Mouse (Mus musculus): ENCODE results near the gene Gm17334. TPM values are rescaled to one million over a fixed set of nuclear protein-coding genes. Genes with fewer than 3 reads are reported as not detected.
"Not testable (repeated sequence)": the region's sequence is repeated elsewhere in the genome, so short reads cannot be mapped to it uniquely, and the experiment has no call there.

The Gm17334 gene
- total RNA-seq, 2 experiments from 2014 or later: not detected

DNA sequence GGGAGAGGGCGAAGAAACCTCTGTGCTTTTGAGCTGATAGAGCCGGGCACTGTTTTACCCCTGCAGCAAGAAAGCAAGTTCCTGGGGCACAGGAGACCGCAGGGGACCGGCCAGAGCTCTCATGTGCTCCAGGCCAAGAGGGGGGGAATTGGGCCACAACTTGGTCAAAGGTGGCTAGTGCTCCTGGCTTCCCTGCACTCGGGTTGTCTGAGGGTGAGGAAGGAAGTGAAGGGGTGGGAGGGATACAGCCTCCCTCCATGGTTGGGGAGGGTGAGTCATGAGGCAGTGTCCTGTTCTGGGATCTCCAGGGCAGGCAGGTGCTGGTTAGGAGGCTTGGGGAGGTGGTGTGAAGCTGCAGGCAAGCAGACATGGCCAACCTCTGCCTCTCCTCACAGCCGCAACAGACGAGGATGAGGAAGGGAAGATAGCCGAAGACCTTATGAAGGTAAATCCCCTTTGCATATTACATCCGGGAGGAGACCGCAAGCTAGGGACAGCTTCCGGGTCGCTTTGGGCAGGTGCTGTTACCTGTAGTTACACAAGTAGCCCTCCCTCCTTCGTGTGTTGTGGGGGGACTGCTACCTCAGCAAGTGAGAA lies 1.8 kb upstream of the Gm17334 start:
- ATAC-seq (replicated peaks; ENCODE audit: low FRiP score, poor library complexity, severe bottlenecking): no peak

DNA sequence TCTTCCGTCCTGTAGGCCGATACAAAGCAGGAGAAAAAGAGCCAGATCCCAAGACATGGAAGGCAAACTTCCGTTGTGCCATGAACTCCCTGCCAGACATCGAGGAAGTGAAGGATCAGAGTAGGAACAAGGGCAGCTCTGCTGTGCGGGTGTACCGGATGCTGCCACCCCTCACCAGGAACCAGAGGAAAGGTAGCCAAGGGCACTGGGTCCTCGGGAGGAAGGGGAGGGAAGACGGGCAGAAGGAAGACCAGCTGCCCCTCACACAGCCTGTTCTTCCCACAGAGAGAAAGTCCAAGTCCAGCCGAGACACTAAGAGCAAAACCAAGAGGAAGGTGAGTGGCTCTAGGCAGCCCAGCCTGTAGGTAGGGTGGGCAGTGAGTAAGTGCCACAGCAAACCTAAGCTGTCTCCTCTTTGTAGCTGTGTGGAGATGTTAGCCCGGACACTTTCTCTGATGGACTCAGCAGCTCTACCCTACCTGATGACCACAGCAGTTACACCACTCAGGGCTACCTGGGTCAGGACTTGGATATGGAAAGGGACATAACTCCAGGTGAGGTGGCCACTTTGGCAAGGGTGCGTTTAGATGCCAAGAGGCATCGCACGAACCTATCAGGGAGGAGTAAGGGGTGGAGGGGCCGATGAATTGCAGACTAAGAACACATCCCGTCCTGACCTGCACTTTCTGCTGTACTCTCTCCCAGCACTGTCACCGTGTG lies 814 bp upstream of the Gm17334 start:
- no peak for ATAC-seq (replicated peaks; ENCODE audit: low FRiP score, poor library complexity, severe bottlenecking)

DNA sequence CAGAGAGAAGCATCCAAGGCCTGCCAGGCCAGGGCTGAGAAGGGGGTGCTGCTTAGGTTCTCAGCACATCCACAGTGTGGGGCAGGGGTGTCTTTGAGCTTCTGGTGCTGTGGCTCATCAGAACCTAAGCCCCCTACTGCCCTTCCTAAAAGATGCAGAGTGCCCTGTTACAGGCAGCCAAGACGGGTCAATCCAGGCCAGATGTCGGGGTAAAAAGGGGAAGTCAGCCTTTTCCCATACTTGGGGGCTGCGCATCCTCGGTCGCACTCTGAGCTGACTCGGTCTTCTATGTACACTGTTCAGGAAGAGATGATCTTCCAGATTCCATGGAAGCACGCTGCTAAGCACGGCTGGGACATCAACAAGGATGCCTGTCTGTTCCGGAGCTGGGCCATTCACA lies 451 bp downstream of the Gm17334 start:
- no peak for ATAC-seq (replicated peaks; ENCODE audit: low FRiP score, poor library complexity, severe bottlenecking)

DNA sequence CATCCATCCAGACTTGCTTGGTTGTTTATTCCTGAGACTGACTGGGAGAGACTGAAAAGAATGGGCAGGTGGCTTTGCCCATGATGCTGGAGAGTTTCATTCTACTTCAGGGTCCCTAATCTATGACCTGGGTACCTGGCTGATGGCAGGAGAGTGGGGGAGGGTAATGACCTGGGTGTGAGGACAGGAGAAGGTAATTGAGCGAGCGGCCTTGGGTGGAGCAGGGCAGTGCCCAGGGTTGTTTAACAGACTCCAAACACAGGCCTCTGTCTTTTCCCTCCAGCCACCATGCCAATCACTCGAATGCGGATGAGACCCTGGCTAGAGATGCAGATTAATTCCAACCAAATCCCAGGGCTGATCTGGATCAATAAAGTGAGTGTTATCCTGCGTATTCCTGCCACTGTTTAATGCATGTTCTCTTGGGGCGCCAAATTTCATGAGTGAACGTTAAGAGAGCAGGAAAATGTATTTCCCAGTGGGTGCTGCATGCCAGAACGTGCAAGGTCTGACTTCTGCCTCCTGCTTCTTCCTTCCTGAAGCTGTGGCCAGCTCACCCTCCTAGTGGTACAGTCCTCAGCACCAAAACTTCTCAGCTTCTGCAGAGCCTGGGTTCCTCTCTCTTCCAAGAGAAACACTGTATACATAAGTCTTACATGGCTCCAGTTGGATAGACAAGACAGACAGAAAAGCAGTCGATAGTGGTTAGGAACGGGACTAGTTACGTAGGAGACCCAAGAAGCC lies 1.8 kb downstream of the Gm17334 start:
- ATAC-seq (replicated peaks; ENCODE audit: low FRiP score, poor library complexity, severe bottlenecking): no peak

DNA sequence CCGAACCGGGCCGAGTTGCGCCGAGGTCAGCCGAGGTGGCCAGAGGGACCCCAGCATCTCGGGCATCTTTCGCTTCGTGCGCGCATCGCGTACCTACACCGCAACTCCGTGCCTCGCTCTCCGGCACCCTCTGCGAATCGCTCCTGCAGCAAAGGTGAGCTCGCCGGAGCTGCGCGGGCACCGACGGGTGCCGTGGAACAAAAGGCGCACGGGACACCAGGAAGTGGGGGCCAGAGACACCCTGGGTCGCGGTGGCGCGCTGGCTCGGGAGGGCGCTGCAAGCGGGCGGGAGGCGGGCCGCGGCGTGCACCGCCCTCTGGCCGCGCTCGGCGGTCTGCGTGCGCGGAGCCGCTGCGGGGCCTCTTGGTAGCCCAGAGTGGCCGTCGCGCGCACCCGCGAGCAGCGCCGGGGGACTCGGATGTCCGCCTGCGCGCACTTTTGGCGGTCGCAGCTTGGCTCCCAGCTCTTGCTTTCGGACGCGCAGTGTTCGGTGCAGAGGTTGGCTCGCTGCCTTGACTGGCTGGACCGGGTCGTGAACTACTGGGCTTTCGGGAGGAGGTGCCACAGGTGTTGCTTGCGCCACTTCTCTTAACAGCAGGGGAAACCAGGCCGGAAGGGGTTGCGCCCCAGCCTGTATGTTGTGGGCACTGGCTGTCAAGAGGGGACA lies 2.7 kb downstream of the Gm17334 start:
- no peak for ATAC-seq (replicated peaks; ENCODE audit: low FRiP score, poor library complexity, severe bottlenecking)

DNA sequence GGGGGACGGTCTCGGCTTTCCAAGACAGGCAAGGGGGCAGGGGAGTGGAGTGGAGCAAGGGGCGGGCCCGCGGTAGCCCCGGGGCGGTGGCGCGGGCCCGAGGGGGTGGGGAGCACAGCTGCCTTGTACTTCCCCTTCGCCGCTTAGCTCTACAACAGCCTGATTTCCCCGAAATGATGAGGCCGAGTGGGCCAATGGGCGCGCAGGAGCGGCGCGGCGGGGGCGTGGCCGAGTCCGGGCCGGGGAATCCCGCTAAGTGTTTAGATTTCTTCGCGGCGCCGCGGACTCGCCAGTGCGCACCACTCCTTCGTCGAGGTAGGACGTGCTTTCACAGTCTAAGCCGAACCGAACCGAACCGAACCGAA lies 3.2 kb downstream of the Gm17334 start, which contains the start of gene Irf1:
TSS of gene Irf1 (plus strand) at position 255 of the 365 bp plus-strand sequence.
- ATAC-seq (replicated peaks; ENCODE audit: low FRiP score, poor library complexity, severe bottlenecking): peak; percentile 54

DNA sequence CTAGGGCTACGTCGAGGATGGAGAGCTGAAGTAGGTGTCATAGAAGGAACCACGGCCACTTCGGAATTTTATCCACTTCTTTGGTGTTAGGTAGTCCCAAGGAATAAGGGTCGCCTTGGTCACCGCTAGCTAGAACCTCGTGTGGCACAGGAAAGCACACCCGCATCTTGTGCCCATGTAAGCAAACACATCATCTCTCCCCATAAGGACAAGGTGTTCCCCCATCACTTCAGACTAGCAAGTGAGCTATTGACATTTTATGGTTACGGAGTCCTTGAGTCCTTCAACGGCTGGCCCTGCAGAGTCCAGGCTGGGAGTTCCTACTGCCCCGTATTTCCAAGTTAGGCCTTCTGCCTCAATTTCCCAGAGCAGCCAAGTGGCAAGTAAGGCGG lies 3.8 kb downstream of the Gm17334 start:
- no peak for ATAC-seq (replicated peaks; ENCODE audit: low FRiP score, poor library complexity, severe bottlenecking)

DNA sequence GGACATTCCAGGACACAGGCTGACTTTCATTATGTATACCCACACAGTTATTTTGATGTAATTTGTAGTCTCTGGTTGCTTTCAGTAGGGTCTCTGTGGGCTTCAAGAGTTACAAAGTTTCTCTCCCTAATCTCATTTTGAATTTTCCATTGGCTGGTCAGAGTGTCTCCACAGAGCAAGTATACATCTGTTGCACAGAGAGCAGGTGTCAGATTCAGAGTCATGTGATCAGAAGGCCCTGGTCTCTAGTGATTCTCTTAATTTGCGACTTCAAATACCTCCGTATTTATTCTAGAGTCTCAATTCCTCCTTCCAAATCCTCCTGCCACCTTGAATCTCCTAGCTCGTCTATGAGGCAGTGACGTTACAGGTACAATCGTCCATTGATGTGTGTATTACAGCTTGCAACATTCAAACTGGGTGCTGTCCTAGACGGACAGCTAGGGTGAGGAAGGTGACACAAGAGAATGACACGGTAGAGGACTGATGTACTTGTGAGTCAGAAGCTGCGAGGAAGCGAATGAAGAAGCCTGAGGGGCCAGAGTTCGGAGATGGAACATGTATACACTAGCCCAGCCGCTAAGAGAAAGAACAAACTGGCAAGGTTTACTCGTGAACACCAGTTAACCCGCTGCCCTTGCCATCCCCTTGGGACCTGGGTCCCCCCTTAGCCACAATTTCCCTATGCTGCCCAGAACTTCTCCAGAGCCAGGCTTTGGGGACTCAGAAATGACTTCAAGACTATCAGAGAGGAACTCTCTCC lies 4.4 kb downstream of the Gm17334 start:
- no peak for ATAC-seq (replicated peaks; ENCODE audit: low FRiP score, poor library complexity, severe bottlenecking)

DNA sequence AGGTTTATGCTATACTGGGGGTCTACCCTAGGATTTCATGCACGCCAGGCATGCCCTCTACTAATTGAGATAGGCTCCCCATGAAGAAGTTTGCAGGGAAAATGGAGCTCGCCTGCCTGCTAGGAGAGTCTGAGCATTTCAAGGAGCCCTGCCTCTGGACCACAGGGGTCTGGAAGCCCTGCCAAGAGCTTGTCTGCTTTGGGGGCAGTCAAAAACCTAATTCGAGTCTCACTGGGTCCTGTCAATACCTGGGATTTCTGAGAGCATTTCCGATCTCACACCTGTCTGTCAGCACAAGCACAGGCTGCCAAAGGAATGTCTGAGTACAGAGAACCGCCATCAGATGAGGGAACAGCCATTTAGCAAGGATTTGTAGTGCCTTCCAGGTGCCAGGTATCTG lies 8.4 kb downstream of the Gm17334 start:
- no peak for ATAC-seq (replicated peaks; ENCODE audit: low FRiP score, poor library complexity, severe bottlenecking)

DNA sequence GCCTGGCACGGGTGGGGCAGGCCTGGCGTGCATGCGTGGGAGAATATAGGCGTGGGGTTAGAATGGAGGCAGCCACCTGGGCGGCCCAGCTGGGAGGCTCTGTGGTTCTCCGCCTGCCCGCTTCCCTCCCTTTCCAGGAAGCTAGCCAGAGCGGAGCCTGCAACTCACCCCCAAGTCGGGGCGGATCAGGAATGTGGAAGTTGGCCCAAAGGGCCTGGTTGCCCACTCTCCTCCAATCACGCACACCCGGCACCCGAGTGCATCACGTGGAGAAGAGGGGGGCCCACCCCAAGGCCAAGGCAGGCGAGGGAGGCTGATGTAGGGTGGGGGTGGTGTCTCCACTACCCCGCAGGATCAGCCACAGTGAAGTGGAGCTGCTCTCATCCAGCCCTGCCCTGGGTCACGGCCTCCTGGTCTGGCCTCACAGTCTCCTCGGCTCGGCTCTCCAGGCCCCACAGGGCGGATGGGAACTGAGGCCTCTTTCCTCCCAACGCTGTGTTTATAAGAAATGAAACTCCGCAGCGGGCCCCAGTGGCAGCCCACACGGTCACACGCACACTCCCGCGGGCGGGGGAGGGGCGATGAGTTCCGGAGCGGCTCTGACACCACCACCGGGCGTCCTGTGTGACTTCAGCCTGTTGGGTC lies 9.4 kb downstream of the Gm17334 start:
- ATAC-seq (replicated peaks; ENCODE audit: low FRiP score, poor library complexity, severe bottlenecking): peak; percentile 61

DNA sequence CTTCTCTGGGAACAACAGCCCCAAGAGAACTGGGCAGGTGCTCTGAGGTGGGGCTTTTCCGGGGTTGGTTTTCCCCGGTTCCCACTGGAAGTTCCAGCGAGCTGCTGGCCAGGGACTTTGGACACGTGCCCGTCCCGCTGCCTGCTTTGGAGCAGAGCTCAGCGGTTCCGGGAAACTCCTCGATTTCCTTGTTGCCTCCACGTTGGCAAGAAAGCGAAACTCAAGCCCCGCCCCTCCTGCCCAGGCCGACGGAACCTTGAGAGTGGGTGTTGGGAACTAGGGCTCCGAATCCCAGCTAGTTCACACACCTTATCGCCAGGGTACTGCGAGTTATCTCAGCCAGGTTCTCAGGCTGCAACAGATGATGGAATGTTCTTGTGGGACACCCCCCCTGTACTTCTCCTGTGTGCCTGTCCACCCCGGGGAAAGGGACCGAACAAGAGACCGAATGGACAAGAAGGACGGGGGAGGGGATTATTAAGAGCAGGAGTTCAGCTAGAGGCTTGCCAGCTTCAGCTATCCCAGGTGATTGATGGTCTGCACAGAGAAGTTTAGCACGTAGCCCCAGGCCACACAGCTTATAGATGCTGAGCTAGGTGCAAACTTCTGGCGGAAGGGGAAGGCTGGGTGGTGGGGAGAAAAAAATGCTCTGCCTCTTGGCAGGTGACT lies 10.0 kb downstream of the Gm17334 start:
- 0 out of 2 replicates have a peak, but pooled peaks have one; percentile 12 for ATAC-seq (replicated peaks; ENCODE audit: low FRiP score, poor library complexity, severe bottlenecking)

DNA sequence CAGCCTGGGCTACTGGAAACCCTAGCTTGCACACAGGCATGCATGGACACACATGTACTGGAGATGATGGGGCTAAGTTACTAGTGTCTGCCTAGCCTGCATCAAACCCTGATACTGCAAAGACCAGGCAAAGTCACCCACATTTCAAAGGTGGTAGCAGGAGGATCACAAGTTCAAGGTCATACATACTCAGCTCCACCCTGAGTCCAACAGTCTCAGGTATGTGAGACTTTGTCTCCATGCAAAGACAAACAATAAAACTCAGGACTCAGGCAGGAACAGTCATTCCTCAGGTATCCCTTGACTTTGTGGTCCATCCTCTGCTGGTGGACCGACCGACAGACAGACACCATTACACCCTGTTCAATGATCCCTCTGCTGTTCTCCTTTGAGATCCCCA lies 10.6 kb downstream of the Gm17334 start:
- ATAC-seq (replicated peaks; ENCODE audit: low FRiP score, poor library complexity, severe bottlenecking): no peak

DNA sequence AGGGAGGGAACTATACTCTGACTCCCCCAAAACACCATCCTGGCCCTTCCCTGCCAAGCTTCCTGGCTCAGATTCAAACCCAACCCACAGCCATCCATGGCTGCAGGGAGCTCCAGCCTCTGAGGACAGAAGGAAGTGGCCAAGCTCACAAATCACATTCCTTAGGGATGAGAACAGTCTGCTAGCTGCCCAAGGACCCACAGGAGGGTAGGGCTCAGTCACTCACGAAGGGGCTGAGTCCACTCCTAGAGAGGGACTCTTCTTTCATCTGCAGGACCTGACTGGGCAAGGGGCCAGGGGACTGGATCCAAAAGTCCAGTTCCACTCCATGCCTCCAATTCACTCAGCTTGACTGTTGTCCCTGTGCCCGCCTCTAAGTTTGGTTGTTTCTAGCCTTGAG lies 11.2 kb downstream of the Gm17334 start:
- no peak for ATAC-seq (replicated peaks; ENCODE audit: low FRiP score, poor library complexity, severe bottlenecking)

DNA sequence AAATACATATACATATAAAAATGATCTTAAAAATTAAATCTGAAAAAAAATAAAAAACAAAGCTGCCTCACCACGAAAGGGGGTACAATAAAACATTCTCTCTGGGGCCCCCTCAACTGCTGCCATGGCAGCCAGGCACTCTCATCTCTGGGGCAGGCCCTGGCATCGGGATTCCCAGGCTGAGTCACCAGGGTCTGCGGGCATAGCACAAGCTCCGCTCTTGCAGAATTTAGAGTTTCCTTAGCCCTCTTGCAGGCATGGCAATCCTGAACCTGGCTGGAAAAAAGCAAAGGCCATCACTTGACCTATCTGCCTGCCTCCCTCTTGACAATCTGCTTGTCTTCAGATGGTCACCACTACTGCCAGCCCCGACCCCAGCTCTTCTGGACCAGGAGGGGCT lies 11.7 kb downstream of the Gm17334 start:
- no peak for ATAC-seq (replicated peaks; ENCODE audit: low FRiP score, poor library complexity, severe bottlenecking)

DNA sequence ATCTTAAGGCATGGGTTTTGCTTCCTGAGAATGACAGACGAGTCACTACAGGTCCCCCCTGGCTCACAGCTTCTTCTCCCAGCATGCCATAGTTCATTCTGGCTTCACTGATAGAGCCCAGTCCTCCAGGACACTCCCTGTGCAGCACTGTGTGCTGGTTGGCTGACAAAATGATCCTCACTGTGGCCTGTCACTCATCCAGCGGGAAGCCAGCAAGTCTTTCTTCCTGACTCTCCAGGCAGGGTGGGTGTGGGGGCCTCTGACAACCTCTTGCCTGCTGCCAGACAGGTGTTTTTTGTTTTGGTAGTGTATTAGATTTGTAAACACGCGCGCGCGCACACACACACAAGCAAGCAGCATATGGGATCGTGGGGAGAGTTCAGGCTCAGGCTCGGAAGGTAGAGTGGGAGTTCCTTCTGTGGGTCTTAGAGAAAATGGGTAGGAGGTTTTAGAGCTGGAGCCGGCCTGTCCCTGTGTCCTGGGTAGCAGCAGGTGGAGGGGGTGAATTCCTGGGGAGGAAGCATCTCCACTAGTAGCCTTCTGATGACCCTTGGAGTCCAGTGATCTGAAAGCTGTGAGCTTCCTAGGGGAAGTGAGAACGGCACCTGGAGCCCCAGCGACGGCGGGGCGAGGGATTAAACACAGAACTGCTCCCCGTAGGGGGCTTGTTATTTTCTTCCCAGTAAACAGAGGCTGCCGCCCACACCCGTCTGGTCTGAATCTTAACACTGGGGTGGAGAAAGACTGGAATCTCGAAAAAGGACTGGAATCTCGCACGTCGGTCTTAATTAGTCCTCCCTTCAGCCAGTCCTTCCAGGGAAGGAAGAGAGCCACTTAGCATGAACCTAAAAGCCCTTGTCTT lies 13.2 kb downstream of the Gm17334 start:
- no peak for ATAC-seq (replicated peaks; ENCODE audit: low FRiP score, poor library complexity, severe bottlenecking)

DNA sequence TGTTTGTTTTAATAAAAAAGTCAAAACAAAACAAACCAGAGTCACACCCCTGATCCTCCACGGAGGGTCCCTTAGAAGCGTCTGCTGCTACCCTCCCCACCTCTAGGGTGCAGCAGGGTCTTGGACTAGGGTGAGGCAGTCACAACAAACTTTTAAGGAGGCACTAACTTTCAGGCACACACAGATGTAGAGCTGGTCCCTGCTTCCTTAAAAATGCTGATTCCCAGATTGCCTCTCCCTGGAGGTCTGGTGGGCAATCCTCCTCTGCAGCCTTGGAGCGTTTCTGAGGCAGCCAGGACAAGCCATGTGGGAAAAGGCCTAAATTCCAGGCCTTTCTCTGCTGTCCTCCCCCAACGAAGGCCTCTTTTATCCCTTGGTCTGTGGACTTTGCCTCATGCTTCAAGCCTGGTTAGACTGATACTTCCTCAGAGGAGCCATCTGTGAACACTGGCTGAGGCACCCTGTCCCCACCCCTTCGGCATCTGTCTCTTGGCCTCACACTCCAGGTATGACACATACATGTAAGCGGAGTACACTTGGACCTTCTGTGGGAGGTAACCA lies 14.1 kb downstream of the Gm17334 start:
- no peak for ATAC-seq (replicated peaks; ENCODE audit: low FRiP score, poor library complexity, severe bottlenecking)

DNA sequence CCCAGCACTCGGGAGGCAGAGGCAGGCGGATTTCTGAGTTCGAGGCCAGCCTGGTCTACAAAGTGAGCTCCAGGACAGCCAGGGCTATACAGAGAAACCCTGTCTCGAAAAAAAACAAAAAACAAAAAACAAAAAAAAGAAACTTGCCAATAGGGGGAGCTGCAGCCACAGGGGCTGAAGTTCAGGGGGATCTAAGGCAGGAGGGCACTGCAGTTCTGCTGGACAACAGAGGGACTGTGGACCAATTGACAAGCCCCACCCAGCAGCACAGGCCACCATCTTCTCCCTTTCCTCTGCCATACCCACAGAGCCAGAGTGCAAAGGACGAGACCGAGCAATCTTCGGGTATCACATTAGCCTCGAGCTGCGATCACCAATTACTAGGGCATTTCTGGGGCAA lies 15.0 kb downstream of the Gm17334 start:
- not testable (repeated sequence) for ATAC-seq (replicated peaks; ENCODE audit: low FRiP score, poor library complexity, severe bottlenecking)

DNA sequence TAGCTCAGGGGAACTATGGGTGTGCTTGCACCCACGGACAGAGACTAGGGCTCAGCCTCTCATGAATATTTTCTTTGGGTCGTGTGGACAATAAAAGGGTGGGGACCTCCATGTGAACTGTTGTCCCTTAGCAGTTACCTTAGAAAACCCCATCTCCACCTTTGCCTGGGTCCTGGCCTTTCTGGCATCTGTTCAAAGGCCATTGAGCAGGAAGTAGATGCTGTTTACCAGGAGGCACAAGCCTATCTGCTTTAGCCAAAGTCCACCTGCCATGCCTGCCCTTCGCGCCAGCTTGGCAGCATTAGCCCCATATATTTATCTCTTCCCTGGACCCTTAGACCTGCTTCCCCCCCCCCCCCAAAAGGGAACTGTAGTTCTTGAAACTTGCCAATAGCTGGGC lies 15.4 kb downstream of the Gm17334 start:
- no peak for ATAC-seq (replicated peaks; ENCODE audit: low FRiP score, poor library complexity, severe bottlenecking)
